Mouse (Mus musculus) heart, embryonic 13.5 days (tissue): Measurements from ENCODE around the gene Ybx2. TPM values are rescaled to one million over a fixed set of nuclear protein-coding genes. Genes with fewer than 3 reads are reported as not detected.
"Not testable (repeated sequence)": the region's sequence is repeated elsewhere in the genome, so short reads cannot be mapped to it uniquely, and the experiment has no call there.

ENCODE experiments used
- ATAC-seq: fragments of 200-750 bp; cut with Nextera tagmentation; 2 replicates; pipeline ENCODE4 v1.8.0; 2017; ENCODE audit warnings: moderate TSS enrichment; ENCODE audit not compliant: insufficient number of reproducible peaks, low FRiP score, low TSS enrichment; ENCODE audit errors: extremely low read depth
- H3K27ac ChIP-seq: fragments of 300-500 bp; sonication (generic); replicated peaks from 2 replicates; pipeline ENCODE4 v1.5.1; 2015; ENCODE audit warnings: moderate library complexity, mild to moderate bottlenecking, inconsistent platforms
- H3K27me3 ChIP-seq: fragments of 300-500 bp; sonication (generic); replicated peaks from 2 replicates; pipeline ENCODE4 v1.6.1; 2015; ENCODE audit warnings: mild to moderate bottlenecking, inconsistent platforms
- H3K36me3 ChIP-seq: fragments of 300-500 bp; sonication (generic); 2 replicates; pipeline ENCODE4 v1.6.1; 2015; ENCODE audit warnings: mild to moderate bottlenecking, inconsistent platforms
- H3K4me1 ChIP-seq: fragments of 300-500 bp; sonication (generic); 2 replicates; pipeline ENCODE4 v1.6.1; 2015; ENCODE audit warnings: inconsistent platforms
- H3K4me2 ChIP-seq: fragments of 300-500 bp; sonication (generic); 2 replicates; pipeline ENCODE4 v1.6.1; 2015; ENCODE audit warnings: inconsistent platforms, mild to moderate bottlenecking, moderate library complexity
- H3K4me3 ChIP-seq: fragments of 300-500 bp; sonication (generic); 2 replicates; pipeline ENCODE4 v1.5.1; 2015; ENCODE audit warnings: moderate library complexity, mild to moderate bottlenecking, inconsistent platforms
- H3K9ac ChIP-seq: fragments of 300-500 bp; sonication (generic); 2 replicates; pipeline ENCODE4 v1.6.1; 2015; ENCODE audit warnings: inconsistent platforms, mild to moderate bottlenecking, moderate library complexity
- H3K9me3 ChIP-seq: fragments of 300-500 bp; sonication (generic); 2 replicates; pipeline ENCODE4 v1.6.1; 2016; ENCODE audit warnings: inconsistent platforms
- WGBS: fragments of 180-500 bp; shearing (Covaris S2); methylation state at CpG from one replicate; pipeline ENCODE4 v1.1.7; 2015; ENCODE audit warnings: mixed read lengths; 5-methylcytosine and 5-hydroxymethylcytosine counted together
- polyA plus RNA-seq: library from polyadenylated mRNA; unstranded; fragments of >200 nt; fragmentation: Nextera tagmentation; extraction: Ambion mirVana; gene quantifications from 2 replicates; pipeline ENCODE4 v1.2.1, GENCODE M21; 2015

The Ybx2 gene
- polyA plus RNA-seq, 1 experiment from 2014 or later = 3.1 TPM

GRCm38 (mm10) chr11:69948763-69949150, 13.2 kb downstream of the Ybx2 start:
- Histone ChIP-seq H3K9ac (peak overlapping the region; percentile 83), H3K4me2 (peak overlapping the region; percentile 89), H3K27ac (peak overlapping the region; percentile 95), H3K4me3 (peak overlapping the region; percentile 70), H3K36me3 (peaks cover 23% of the 10 kb centered on the region), H3K27me3 (peaks cover 22% of the 10 kb centered on the region), H3K9me3 (no peaks in the 10 kb centered on the region), H3K4me1 (peaks cover 41% of the 10 kb centered on the region)
- peak; percentile 13; the same call in 1 of the 2 replicates for ATAC-seq
- 0% methylated on average over 14 of the region's 14 CpGs for WGBS

GRCm38 (mm10) chr11:69950807-69951459, 15.3 kb downstream of the Ybx2 start:
- no peak overlapping the region for H3K4me3 ChIP-seq
- no peak overlapping the region for H3K27ac ChIP-seq
- no peak overlapping the region for H3K9ac ChIP-seq
- no peaks in the 10 kb centered on the region for H3K9me3 ChIP-seq
- H3K4me2 ChIP-seq = no peak overlapping the region
- peaks cover 23% of the 10 kb centered on the region for H3K27me3 ChIP-seq
- ATAC-seq = no peak
- peaks cover 32% of the 10 kb centered on the region for H3K4me1 ChIP-seq
- WGBS = 36% methylated on average over 4 of the region's 4 CpGs
- H3K36me3 ChIP-seq = peaks cover 2% of the 10 kb centered on the region; the same call in 1 of the 2 replicates

- no peaks in the 10 kb centered on the region for H3K36me3 ChIP-seq
- no peak overlapping the region for H3K9ac ChIP-seq
- WGBS = 34% methylated on average over 1 of the region's 1 CpGs
- H3K4me1 ChIP-seq = peaks cover 19% of the 10 kb centered on the region
- peaks cover 30% of the 10 kb centered on the region for H3K27me3 ChIP-seq
- H3K9me3 ChIP-seq = no peaks in the 10 kb centered on the region
- no peak for ATAC-seq
- H3K27ac ChIP-seq = no peak overlapping the region
- no peak overlapping the region for H3K4me2 ChIP-seq
- no peak overlapping the region for H3K4me3 ChIP-seq
These were observed 16.7 kb downstream of the Ybx2 start for GRCm38 (mm10) chr11:69952274-69952673.

- WGBS = 31% methylated on average over 11 of the region's 11 CpGs
- H3K27me3 ChIP-seq = peaks cover 34% of the 10 kb centered on the region
- no peaks in the 10 kb centered on the region for H3K36me3 ChIP-seq
- no peak overlapping the region for H3K27ac ChIP-seq
- peaks cover 14% of the 10 kb centered on the region for H3K4me1 ChIP-seq
- H3K9me3 ChIP-seq = no peaks in the 10 kb centered on the region
- no peak overlapping the region; the same call in 1 of the 2 replicates for H3K4me2 ChIP-seq
- H3K4me3 ChIP-seq = no peak overlapping the region
- no peak for ATAC-seq
- H3K9ac ChIP-seq = peak overlapping the region; percentile 21; the same call in 1 of the 2 replicates
These were observed 17.8 kb downstream of the Ybx2 start for GRCm38 (mm10) chr11:69953267-69953915.

GRCm38 (mm10) chr11:69955618-69956017, 20.0 kb downstream of the Ybx2 start:
- not testable (repeated sequence) for H3K4me2 ChIP-seq, H3K9ac ChIP-seq, H3K4me1 ChIP-seq, H3K4me3 ChIP-seq, H3K36me3 ChIP-seq, H3K9me3 ChIP-seq, H3K27ac ChIP-seq, ATAC-seq
- WGBS = 69% methylated on average over 4 of the region's 4 CpGs
- H3K27me3 ChIP-seq = peaks cover 48% of the 10 kb centered on the region

- 53% methylated on average over 1 of the region's 1 CpGs for WGBS
- Histone ChIP-seq H3K27ac (no peak overlapping the region), H3K9me3 (no peaks in the 10 kb centered on the region), H3K36me3 (no peaks in the 10 kb centered on the region), H3K9ac (no peak overlapping the region), H3K4me2 (no peak overlapping the region), H3K27me3 (peaks cover 48% of the 10 kb centered on the region), H3K4me1 (peaks cover 10% of the 10 kb centered on the region; the same call in 1 of the 2 replicates), H3K4me3 (no peak overlapping the region)
- ATAC-seq = no peak
These were observed 20.6 kb downstream of the Ybx2 start for GRCm38 (mm10) chr11:69956218-69956617.

- Histone ChIP-seq H3K9ac (no peak overlapping the region), H3K4me2 (no peak overlapping the region), H3K27ac (no peak overlapping the region), H3K4me3 (no peak overlapping the region), H3K27me3 (peaks cover 80% of the 10 kb centered on the region), H3K36me3 (no peaks in the 10 kb centered on the region), H3K9me3 (no peaks in the 10 kb centered on the region), H3K4me1 (peaks cover 7% of the 10 kb centered on the region)
- 32% methylated on average over 5 of the region's 5 CpGs for WGBS
- ATAC-seq = no peak
These were observed 25.0 kb downstream of the Ybx2 start for GRCm38 (mm10) chr11:69960616-69961015.

GRCm38 (mm10) chr11:69961841-69962240, 26.2 kb downstream of the Ybx2 start:
- Histone ChIP-seq H3K27ac (no peak overlapping the region), H3K4me1 (peaks cover 18% of the 10 kb centered on the region), H3K4me3 (no peak overlapping the region), H3K27me3 (peaks cover 86% of the 10 kb centered on the region), H3K36me3 (no peaks in the 10 kb centered on the region), H3K9ac (no peak overlapping the region), H3K4me2 (no peak overlapping the region), H3K9me3 (no peaks in the 10 kb centered on the region)
- 35% methylated on average over 5 of the region's 5 CpGs for WGBS
- ATAC-seq = no peak

GRCm38 (mm10) chr11:69964650-69965270, 29.2 kb downstream of the Ybx2 start, which contains the start of gene Cldn7:
Cldn7 (plus strand) TSS chr11:69964779.
- Histone ChIP-seq H3K27ac (no peak within 1 kb of the TSS), H3K4me1 (peaks cover 20% of the 10 kb centered on the region), H3K4me3 (peak within 1 kb of the TSS; percentile 56), H3K36me3 (peaks cover 21% of the 10 kb centered on the region), H3K9me3 (no peaks in the 10 kb centered on the region), H3K27me3 (peaks cover 86% of the 10 kb centered on the region), H3K9ac (peak within 1 kb of the TSS; percentile 44; the same call in 1 of the 2 replicates), H3K4me2 (peak within 1 kb of the TSS; percentile 82)
- ATAC-seq = no peak
- WGBS = 8% methylated on average over 24 of the region's 24 CpGs

- Histone ChIP-seq H3K36me3 (peaks cover 27% of the 10 kb centered on the region), H3K4me2 (peak overlapping the region; percentile 82), H3K4me1 (peaks cover 20% of the 10 kb centered on the region), H3K27ac (no peak overlapping the region), H3K27me3 (peaks cover 79% of the 10 kb centered on the region), H3K4me3 (peak overlapping the region; percentile 56), H3K9ac (peak overlapping the region; percentile 77), H3K9me3 (no peaks in the 10 kb centered on the region)
- 3% methylated on average over 49 of the region's 49 CpGs for WGBS
- no peak for ATAC-seq
These were observed 29.8 kb downstream of the Ybx2 start for GRCm38 (mm10) chr11:69965271-69966005.
